Mouse (Mus musculus) hindbrain, postnatal 0 days (tissue): ENCODE results near the gene Apba2. TPM values are rescaled to one million over a fixed set of nuclear protein-coding genes. Genes with fewer than 3 reads are reported as not detected.

Experiments
- ATAC-seq: fragments of 200-750 bp; cut with Nextera tagmentation; 2 replicates; pipeline ENCODE4 v1.8.0; 2017; ENCODE audit warnings: mild to moderate bottlenecking, moderate TSS enrichment, moderate library complexity
- DNase-seq: peaks from one replicate; pipeline ENCODE4 v3.0.0-alpha.2; 2015; ENCODE audit warnings: low spot score
- H3K27ac ChIP-seq: fragments of 300-500 bp; sonication (generic); 2 replicates; pipeline ENCODE4 v1.5.1; 2014; ENCODE audit warnings: mild to moderate bottlenecking
- H3K27me3 ChIP-seq: fragments of 300-500 bp; sonication (generic); 2 replicates; pipeline ENCODE4 v1.6.1; 2014; ENCODE audit warnings: low read length, mixed read lengths; ENCODE audit not compliant: insufficient read depth
- H3K36me3 ChIP-seq: fragments of 300-500 bp; sonication (generic); 2 replicates; pipeline ENCODE4 v1.6.1; 2014; ENCODE audit warnings: low read length, mixed read lengths; ENCODE audit not compliant: insufficient read depth
- H3K4me1 ChIP-seq: fragments of 300-500 bp; sonication (generic); 2 replicates; pipeline ENCODE4 v1.6.1; 2014; ENCODE audit warnings: antibody characterized with exemption, low read length, mixed read lengths; ENCODE audit not compliant: insufficient read depth
- H3K4me2 ChIP-seq: fragments of 300-500 bp; sonication (generic); 2 replicates; pipeline ENCODE4 v1.6.1; 2014; ENCODE audit warnings: low read depth, mild to moderate bottlenecking, low read length, moderate library complexity, mixed read lengths
- H3K4me3 ChIP-seq: fragments of 300-500 bp; sonication (generic); 2 replicates; pipeline ENCODE4 v1.5.1; 2014; ENCODE audit warnings: low read length
- H3K9ac ChIP-seq: fragments of 300-500 bp; sonication (generic); replicated peaks from 2 replicates; pipeline ENCODE4 v1.6.1; 2014; ENCODE audit warnings: mild to moderate bottlenecking, low read length, moderate library complexity, mixed read lengths
- H3K9me3 ChIP-seq: fragments of 300-500 bp; sonication (generic); 2 replicates; pipeline ENCODE4 v1.6.1; 2016; ENCODE audit warnings: low read length, mixed read lengths
- CTCF ChIP-seq: IDR thresholded peaks from 2 replicates; pipeline ENCODE4 v1.5.1; 2016; ENCODE audit warnings: antibody characterized with exemption, control low read depth, low read depth
- WGBS: fragments of 180-500 bp; shearing (Covaris S2); extraction: QIAGEN DNeasy Blood & Tissue Kit; methylation state at CpG from one replicate; pipeline ENCODE4 v1.1.7; 2014; 5-methylcytosine and 5-hydroxymethylcytosine counted together
- polyA plus RNA-seq: library from polyadenylated mRNA; unstranded; fragments of >200 nt; fragmentation: Nextera tagmentation; extraction: Ambion mirVana; gene quantifications from 2 replicates; pipeline ENCODE4 v1.2.1, GENCODE M21; 2015
- total RNA-seq: library from RNA; depleted of rRNA; stranded (reverse); fragments of >200 nt; gene quantifications from 2 replicates; pipeline ENCODE4 v1.2.3, GENCODE M21; 2014

Apba2 gene
- total and polyA plus RNA-seq, 2 experiments from 2014 or later = 180 to 474 TPM

GRCm38 (mm10) chr7:64725967-64726695 lies 224.6 kb downstream of the Apba2 start:
- peak overlapping the region; percentile 64 for H3K27ac ChIP-seq
- 33% methylated on average over 6 of the region's 6 CpGs for WGBS
- H3K4me3 ChIP-seq = no peak overlapping the region
- DNase-seq = peak; percentile 88
- H3K4me2 ChIP-seq = no peak overlapping the region
- TF ChIP-seq CTCF = peak; percentile 32; the same call in 1 of the 2 replicates
- no peaks in the 10 kb centered on the region for H3K36me3 ChIP-seq
- H3K27me3 ChIP-seq = no peaks in the 10 kb centered on the region
- H3K4me1 ChIP-seq = peaks cover 11% of the 10 kb centered on the region; the same call in 1 of the 2 replicates
- no peak overlapping the region for H3K9ac ChIP-seq
- peak; percentile 75 for ATAC-seq
- H3K9me3 ChIP-seq = no peaks in the 10 kb centered on the region

DNA sequence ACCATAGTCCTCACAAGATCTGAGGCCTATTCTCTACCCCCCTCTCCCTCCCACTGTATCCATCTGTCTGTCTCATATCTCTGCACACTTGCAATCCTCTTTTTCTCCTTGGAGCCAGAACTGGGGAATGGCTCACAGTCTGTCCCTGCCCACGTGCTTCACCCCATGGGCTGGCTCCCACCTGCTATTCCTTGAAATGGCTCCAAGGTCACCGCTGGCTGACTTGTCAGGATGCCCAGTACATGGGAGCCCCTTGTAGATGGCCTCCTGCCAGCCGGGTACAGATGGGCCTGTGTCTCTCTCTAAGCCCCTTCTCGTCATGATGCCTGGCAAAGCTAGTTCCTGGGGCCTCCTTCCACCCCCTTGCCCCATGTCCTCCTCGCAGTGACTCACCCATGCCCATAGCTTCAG lies 226.7 kb downstream of the Apba2 start:
- ATAC-seq (peak; percentile 77), DNase-seq (peak; percentile 87)
- no peaks in the 10 kb centered on the region for H3K36me3 ChIP-seq
- H3K4me3 ChIP-seq = no peak overlapping the region
- peaks cover 11% of the 10 kb centered on the region; the same call in 1 of the 2 replicates for H3K4me1 ChIP-seq
- WGBS = 33% methylated on average over 5 of the region's 5 CpGs
- H3K27me3 ChIP-seq = no peaks in the 10 kb centered on the region
- H3K9ac ChIP-seq = no peak overlapping the region
- no peak; the same call in 1 of the 2 replicates for TF ChIP-seq CTCF
- H3K9me3 ChIP-seq = no peaks in the 10 kb centered on the region
- peak overlapping the region; percentile 66; the same call in 1 of the 2 replicates for H3K27ac ChIP-seq
- no peak overlapping the region for H3K4me2 ChIP-seq

DNA sequence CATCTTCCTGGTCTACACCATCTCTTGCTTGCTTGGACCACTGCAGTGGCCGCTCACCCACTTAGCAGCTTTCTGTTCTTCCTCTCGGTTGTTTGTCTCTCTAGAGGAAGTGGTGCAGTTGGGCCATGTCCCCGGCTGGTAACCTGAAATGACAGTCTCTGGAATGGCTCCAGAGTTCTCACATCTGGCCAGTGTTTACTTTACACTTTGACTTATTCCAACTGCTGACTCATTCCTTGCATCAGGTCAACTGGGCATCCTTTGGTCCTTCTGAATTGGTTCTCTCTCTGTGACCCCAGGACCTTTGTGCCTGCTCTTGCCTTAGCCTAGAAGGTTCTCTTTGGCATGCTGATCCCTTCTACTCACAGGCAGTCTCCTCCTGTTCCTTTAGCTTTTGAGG lies 227.3 kb downstream of the Apba2 start:
- DNase-seq = no peak
- H3K27me3 ChIP-seq = no peaks in the 10 kb centered on the region
- H3K4me3 ChIP-seq = no peak overlapping the region
- H3K4me2 ChIP-seq = no peak overlapping the region
- no peak overlapping the region for H3K9ac ChIP-seq
- no peaks in the 10 kb centered on the region for H3K9me3 ChIP-seq
- WGBS = 67% methylated on average over 3 of the region's 3 CpGs
- ATAC-seq = no peak
- no peaks in the 10 kb centered on the region for H3K36me3 ChIP-seq
- TF ChIP-seq CTCF = no peak
- peaks cover 11% of the 10 kb centered on the region; the same call in 1 of the 2 replicates for H3K4me1 ChIP-seq
- no peak overlapping the region for H3K27ac ChIP-seq

GRCm38 (mm10) chr7:64729785-64730184 lies 228.3 kb downstream of the Apba2 start:
- no peak overlapping the region for H3K27ac ChIP-seq
- peak; percentile 93 for DNase-seq
- H3K9ac ChIP-seq = no peak overlapping the region
- 21% methylated on average over 7 of the region's 7 CpGs for WGBS
- no peak overlapping the region for H3K4me3 ChIP-seq
- no peaks in the 10 kb centered on the region for H3K9me3 ChIP-seq
- no peaks in the 10 kb centered on the region for H3K27me3 ChIP-seq
- H3K4me2 ChIP-seq = no peak overlapping the region
- H3K4me1 ChIP-seq = peaks cover 11% of the 10 kb centered on the region; the same call in 1 of the 2 replicates
- TF ChIP-seq CTCF = peak; percentile 95
- no peaks in the 10 kb centered on the region for H3K36me3 ChIP-seq
- peak; percentile 30; the same call in 1 of the 2 replicates for ATAC-seq

DNA sequence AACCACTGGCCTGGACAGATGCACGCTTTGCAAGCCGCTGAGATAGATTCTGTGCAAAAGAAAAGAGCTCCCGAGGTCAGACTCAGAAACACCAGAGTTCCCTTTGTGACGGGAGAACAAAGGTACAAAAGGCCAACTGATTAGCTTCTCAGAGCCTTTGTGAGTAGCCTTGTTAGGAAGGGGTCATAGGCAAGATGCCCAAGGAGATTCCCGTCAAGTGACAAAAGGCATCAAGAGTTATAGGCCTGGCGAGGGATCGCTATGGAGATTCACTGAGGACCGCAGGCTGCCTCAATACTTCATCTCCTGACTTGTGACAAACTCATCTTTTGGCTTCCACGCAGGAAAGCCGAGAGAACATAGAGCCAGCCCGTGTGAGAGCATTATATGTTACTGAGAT lies 237.6 kb downstream of the Apba2 start:
- TF ChIP-seq CTCF = no peak
- DNase-seq = no peak
- Histone ChIP-seq H3K4me1 (no peaks in the 10 kb centered on the region), H3K27ac (no peak overlapping the region), H3K9ac (no peak overlapping the region), H3K4me3 (no peak overlapping the region), H3K36me3 (peaks cover 12% of the 10 kb centered on the region; the same call in 1 of the 2 replicates), H3K27me3 (no peaks in the 10 kb centered on the region), H3K4me2 (no peak overlapping the region), H3K9me3 (no peaks in the 10 kb centered on the region)
- 28% methylated on average over 11 of the region's 11 CpGs for WGBS
- ATAC-seq = no peak

DNA sequence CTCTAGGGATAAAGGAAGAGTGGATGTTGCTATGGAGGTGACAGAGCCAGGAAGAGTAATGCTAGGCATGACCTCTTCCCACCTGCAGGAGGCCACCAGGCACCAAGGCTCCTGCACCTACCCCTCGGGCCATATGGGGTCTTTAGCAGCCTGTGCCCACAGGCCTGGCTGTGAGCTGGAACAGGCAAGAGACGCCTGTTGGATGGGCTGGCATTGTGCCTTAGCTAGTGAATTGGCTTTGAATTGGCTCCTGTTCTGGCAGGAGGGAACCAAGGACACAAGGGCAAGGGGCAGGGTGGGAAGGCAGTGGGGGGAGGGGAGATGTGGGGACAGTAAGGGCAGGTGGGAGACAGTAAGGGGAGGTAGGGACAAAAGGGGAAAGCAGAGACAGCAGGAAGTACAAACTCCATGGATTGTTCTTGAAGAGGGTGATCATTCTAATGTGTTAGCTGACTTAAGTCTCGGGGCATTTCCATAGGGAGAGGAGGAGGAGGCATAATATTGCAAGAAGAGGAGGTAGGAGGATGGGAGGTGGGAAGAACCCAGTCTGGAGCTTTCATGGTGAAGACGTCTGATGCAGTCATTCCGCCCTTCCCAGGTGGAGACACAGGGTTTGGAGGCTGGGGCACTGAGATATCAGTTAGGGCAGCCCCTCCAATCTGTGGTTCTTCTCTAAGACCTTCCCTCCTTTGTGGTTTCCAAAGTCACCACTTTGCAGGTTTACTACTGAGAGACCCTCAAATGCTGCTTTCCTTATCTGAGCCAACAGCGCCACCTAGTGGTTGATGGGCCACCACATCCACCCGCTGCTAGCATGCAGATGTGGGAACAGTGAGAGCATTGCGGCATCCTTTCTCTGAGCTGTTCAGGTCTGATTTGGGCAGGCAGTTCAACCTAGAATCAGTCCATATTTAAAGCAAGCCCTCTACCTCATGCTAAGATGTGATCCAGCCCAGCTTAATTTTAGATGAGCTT lies 240.1 kb downstream of the Apba2 start:
- ATAC-seq (peak; percentile 90), DNase-seq (peak; percentile 95)
- Histone ChIP-seq H3K9ac (no peak overlapping the region), H3K4me2 (no peak overlapping the region), H3K36me3 (peaks cover 28% of the 10 kb centered on the region; the same call in 1 of the 2 replicates), H3K27ac (peak overlapping the region; percentile 38), H3K27me3 (no peaks in the 10 kb centered on the region), H3K4me3 (no peak overlapping the region), H3K9me3 (no peaks in the 10 kb centered on the region), H3K4me1 (no peaks in the 10 kb centered on the region)
- peak; percentile 99 for TF ChIP-seq CTCF
- whole genome bisulfite sequencing = 18% methylated on average over 8 of the region's 8 CpGs
